Mouse (Mus musculus): ENCODE results near the gene Eef1akmt3.

- TF ChIP-seq CTCF (IDR thresholded peaks at IDR 0.05; ENCODE audit: low read depth) (no peak), EP300 (optimal IDR thresholded peaks at IDR 0.05) (no peak)
Observed at GRCm38 (mm10) chr10:126984189-126985004, 56.9 kb downstream of the Eef1akmt3 start.

Measured in stomach, postnatal 0 days (tissue).